Mouse (Mus musculus) retina, postnatal 1 day (tissue): Measurements from ENCODE around the gene Heatr5b.

Experiments used
- DNase-seq: peaks from one replicate; pipeline ENCODE4 v3.0.0-alpha.2; 2012

The Heatr5b gene

GRCm38 (mm10) chr17:78766084-78766483 is 69.1 kb downstream of the Heatr5b start:
- DNase-seq, result no peak

GRCm38 (mm10) chr17:78763272-78763671 is 71.9 kb downstream of the Heatr5b start:
- DNase-seq, result no peak

DNA sequence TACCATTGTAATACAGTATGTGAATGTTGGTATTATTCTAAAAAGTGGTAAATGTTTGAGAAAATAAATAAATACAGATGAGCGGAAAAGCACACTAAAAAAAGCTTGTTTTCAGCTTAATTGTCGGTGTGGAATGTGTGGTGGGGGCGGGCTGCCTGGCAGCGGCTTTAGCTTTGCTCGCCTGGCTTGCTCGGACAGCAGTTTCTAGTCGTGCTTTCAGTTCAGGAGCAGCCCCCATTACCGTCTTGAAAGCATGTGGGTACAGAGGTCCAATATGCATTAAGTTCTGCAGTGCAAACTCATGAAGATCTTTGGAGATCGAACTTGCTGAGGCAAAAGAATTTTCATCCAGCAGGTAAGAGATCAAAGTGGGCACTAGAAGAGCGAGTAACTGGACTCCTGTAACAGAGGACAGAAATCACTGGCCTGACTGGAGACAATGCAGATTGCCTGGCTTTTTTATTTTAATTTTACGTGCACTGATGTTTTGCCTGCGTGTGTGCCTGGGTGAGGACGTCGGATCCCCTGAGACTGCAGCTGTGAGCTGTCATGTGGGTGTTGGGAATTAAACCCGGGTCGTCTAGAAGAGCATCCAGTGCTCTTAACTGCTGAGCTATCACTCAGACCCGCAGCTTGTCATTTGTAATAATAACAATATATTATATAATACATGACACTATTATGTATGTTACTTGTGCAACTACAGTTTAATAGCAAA is 82.1 kb downstream of the Heatr5b start:
- DNase-seq, result no peak

DNA sequence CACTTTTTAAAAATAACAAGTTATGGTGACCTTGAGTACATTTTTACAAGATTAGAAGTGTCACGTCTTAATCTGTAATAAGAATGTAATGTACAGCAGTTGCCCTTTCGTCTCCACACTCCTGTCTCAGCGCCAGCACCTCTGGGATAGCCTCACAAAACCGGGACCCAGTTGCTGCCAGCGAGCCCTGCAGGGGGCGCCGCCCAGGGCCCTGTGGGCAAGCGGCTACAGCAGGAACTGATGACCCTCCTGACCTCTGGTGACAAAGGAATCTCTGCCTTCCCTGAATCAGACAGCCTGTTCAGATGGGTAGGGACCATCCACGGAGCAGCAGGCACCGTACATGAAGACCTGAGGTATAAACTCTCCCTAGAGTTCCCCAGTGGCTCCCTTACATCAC is 83.1 kb downstream of the Heatr5b start:
- DNase-seq, result no peak

DNA sequence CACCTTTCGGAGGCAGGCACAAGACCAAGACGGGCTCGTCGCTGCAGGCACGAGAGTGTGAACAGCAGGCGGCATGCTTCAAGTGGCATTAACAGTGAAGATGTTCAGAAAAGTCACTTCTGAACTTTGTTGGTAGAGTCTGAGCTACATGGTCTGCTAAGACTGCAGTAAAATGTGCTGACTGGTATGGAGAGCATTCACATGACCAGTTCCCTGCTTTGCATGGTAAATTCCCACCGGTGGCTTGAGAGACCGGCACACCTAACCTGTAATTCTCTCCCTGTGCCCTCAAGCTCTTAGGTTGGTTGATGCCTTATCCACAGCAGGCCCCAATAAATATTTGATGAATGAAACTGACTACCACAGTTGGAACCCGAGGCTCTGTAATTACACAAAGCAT is 86.7 kb downstream of the Heatr5b start:
- DNase-seq, result no peak

DNA sequence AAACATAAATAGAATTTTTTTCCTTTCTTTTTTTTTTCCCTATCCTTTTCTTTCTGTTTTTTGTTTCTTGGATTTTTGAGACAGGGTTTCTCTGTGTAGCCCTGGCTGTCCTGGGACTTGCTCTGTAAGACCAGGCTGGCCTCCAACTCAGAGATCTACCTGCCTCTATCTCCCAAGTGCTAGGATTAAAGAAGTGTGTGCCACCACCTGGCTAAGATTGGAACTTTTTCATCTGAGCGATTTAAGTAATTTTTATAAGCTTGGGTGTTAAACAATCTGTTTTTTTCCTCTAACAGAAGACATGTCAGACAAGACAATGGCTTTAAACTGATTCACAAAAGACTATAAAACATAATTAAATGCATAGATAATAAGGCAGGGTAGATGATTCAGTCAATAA is 96.7 kb downstream of the Heatr5b start:
- DNase-seq, result no peak

DNA sequence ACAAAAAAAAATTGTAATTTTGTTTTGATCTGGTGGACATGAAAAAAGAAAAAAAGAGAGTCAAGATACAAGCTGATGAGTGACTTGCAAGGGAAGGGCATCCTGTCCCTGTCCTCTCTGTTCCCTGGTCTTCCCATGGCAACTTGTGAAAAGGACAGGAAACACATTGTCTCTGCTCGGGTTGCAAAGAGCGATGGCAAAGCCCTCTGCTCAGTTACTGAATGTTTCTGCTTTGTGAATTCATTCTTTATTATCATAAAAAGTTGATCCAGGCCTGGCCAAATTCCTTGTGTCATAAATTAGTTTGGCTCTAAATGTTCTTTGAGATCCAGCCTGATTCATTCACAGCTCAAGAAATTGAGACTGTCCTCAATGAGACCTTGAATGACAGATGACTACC is 97.4 kb downstream of the Heatr5b start:
- DNase-seq, result no peak

DNA sequence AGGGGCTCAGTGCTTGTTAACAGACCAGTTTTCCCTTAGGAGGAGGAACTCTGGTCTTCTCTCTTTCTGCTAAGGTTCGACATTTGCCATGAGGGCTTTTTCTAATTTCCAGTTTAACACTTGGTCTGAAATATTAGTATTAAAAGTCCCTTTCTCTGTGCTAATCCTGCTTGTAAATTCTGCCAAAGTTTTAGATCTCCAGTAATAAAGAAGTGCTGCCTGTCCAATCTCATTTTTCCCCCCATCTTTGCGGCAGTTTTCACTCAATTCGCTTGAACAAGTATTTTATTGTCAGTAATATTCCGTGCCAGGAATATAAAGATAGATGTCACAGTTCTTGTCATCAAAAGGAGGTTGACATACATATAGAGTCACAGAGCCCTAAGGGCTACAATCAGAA is 98.1 kb downstream of the Heatr5b start, which contains the start of gene Strn:
Gene Strn, minus strand, starts transcription at position 101 of the 400 bp plus-strand sequence.
- no peak for DNase-seq

- peak; percentile 98 for DNase-seq
Observed at GRCm38 (mm10) chr17:78736473-78736988, 98.6 kb downstream of the Heatr5b start.

DNA sequence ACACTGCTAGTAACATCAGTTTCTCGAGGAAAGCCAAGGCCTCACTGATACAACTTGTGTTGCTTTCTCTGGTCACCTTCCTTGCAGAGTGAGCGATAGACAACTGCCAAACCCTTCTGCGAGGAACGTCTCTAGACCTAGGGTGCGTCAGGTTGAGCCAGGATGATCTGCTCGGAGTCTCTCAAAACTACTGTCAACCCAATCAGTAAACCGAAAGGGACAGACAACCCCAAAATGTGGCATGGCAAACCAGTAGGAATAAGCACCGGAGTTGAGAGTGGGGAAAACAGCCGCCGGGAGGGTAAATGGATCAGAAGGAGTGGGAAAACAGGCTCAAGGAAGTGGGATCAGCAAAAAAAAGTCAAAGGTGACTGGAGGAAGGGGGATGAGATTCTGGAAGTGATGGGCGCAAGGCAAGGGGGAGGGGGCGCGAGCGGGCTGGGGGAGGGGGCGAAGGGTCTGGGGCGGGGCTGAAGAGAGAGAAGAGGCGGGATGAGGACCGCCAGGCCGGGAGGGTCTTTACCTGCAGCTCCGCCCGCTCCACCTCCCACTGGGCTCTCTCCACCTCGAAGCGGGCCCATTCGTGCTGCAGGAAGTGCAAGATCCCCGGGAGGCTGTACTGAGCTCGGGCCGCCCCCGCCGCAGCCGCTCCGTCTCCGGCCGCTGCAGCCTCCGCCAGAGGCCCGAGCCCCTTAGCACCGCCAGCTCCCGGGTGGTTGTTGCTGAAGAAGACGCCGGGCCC is 99.3 kb downstream of the Heatr5b start:
- DNase-seq, result no peak

- DNase-seq, result no peak
Observed at GRCm38 (mm10) chr17:78734806-78735205, 100.4 kb downstream of the Heatr5b start.

GRCm38 (mm10) chr17:78732056-78732455 is 103.1 kb downstream of the Heatr5b start:
- no peak for DNase-seq

DNA sequence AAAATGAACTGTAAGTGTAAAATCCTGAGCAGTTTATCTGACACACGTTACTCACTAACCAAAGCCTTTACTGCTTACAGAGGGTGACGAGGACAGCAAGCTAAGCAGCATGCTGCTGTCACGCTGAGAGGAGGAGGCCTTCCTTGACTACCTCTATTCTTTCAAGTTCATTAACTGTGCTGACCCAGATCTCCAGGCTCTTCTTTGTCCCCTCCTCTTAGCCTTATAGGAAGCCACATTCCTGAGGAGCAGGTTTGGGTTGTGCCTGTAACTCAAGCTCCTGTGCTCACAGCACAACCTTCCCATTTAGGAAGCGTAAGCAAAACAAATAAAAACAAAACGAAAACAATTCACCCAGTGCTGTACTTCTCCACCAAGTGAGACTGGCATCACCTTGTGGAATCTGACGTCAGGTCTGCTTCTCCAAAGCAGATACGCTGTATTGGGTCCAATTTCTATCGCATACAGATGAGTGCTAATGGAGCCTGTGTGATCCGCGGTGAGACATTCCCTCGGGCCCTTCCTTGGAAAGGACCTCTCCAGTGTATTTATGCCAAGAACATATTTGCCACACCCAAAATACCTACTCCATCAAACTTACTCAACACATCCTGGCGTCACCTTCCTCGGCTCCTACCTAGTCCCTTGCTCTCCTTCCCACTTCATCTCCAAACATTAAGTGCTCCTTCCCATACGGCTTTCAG is 108.3 kb downstream of the Heatr5b start:
- peak; percentile 49 for DNase-seq

DNA sequence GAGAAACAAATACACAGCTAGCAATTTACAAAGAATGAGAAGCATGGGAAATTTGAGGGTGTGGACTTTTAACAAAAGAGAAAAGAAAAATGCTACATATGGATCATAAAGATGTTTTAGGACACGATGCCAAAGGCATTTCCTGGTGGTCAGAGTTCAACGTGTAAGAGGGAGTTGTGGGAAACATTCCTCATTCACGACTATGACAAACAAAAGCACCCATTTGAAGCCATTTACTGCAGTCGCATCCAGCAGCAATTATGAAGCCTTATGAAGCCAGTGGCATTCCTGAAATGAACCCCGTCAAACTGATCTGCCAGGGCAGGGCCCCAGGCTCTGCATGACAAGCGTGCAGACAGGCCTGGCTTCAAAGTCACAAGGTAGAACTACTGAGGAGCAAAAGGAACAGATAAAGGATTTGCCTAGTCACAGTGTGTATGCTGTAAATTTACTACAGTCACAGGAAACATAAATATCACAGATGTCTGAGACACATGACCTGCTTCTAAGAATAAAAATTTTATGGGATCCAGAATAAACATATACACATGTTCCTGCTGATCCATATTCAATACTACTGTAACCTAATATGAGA is 110.6 kb downstream of the Heatr5b start:
- no peak for DNase-seq

GRCm38 (mm10) chr17:78721690-78722089 is 113.5 kb downstream of the Heatr5b start:
- no peak for DNase-seq

DNA sequence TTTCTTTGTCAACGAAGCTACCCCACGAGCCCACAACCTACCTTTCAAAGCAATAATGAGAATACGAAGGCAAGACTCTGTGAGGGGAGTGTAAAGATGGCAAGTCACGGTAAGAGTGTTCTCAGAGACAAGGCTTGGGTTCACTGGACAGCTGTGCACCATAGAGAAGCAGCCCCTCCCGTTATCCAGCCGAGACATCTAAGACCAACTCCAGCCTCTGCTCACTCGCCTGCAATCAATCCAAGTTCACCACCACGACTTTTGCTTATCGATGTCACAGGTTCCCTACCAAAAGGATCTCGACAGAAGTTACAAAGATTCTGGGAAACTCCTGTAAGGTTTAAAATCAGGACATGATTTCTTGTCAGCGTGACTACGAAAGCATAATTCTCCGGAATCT is 116.1 kb downstream of the Heatr5b start:
- DNase-seq, result no peak

DNA sequence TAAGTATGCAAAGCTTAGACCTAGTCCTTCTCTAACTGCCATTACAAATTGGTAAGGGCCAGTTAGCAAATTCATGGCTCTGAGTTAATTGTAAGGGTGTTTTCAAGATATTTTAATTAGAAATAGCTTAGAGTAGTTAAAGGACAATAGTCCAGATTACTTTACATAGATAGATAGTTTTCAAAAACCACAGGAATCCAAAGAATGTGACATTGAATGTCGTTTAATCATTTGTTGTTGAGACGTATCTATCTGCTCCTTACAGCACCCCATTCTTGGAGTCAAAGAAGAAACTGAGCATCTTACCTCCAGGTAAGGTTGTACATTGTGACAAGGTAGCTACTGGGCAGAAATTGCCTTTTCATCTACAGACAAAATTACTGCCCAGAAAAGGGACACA is 124.9 kb downstream of the Heatr5b start:
- no peak for DNase-seq

DNA sequence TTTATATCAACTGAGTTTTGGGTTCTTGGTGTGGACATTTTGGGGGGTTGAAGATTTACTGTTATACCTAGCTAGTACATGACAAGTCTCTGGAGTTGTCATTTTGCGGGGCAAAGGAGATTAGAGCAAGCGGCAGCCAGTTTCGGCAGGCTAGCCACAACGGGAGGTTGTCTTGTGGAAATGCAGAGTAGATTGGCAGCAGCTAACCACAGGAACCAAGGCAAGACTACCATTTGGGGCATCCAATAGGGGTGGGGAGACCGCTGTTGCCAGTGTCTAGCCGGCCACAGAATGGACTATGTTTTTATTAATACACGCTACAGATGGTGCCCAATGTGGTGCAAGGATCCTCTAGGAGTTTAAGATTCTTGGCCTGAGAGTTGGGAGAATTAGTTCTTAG is 126.7 kb downstream of the Heatr5b start:
- DNase-seq, result no peak

- no peak for DNase-seq
Observed at GRCm38 (mm10) chr17:78702988-78703387, 132.2 kb downstream of the Heatr5b start.
